Mouse (Mus musculus) large intestine, adult 2 months (tissue): Measurements from ENCODE around the gene Dyrk1b. TPM values are rescaled to one million over a fixed set of nuclear protein-coding genes. Genes with fewer than 3 reads are reported as not detected.

Experiments
- polyA plus RNA-seq: library from polyadenylated mRNA; depleted of rRNA; stranded (reverse); fragments of >200 nt; gene quantifications from 2 replicates; pipeline ENCODE4 v1.2.3, GENCODE M21; 2012; rRNA removed

The Dyrk1b gene
- polyA plus RNA-seq, 1 experiment, result 11.3 TPM

Other genes with a start within 250 kb of the Dyrk1b start
- gene Zfp780b, start 200.3 kb upstream of the Dyrk1b start, polyA plus RNA-seq, result 1.2 and 1.5 TPM in 2 replicates
- 0.33 and 0.36 TPM in 2 replicates for gene Zfp850, start 165.4 kb upstream of the Dyrk1b start, polyA plus RNA-seq
- gene Psmc4, start 129.4 kb upstream of the Dyrk1b start, polyA plus RNA-seq, result 124 and 133 TPM in 2 replicates
- gene Fcgbp, start 108.2 kb upstream of the Dyrk1b start, polyA plus RNA-seq, result 2,978 and 3,484 TPM in 2 replicates
- gene 9530053A07Rik, start 50.0 kb upstream of the Dyrk1b start, polyA plus RNA-seq, result 0.25 and 0.48 TPM in 2 replicates
- 58.2 and 60.1 TPM in 2 replicates for gene Fbl, start 9.8 kb upstream of the Dyrk1b start, polyA plus RNA-seq
- 0.89 and 1.2 TPM in 2 replicates for gene Eid2, start 88.4 kb downstream of the Dyrk1b start, polyA plus RNA-seq
- 1.9 and 2.9 TPM in 2 replicates for gene Eid2b, start 98.3 kb downstream of the Dyrk1b start, polyA plus RNA-seq
- not detected in 2 replicates for gene Selenov, start 111.7 kb downstream of the Dyrk1b start, polyA plus RNA-seq
- 0.41 and 0.55 TPM in 2 replicates for gene Dll3, start 122.8 kb downstream of the Dyrk1b start, polyA plus RNA-seq
- 96.5 and 103 TPM in 2 replicates for gene Timm50, start 132.6 kb downstream of the Dyrk1b start, polyA plus RNA-seq
- 67.7 and 84.2 TPM in 2 replicates for gene Supt5, start 159.3 kb downstream of the Dyrk1b start, polyA plus RNA-seq
- 1,007 and 1,073 TPM in 2 replicates for gene Rps16, start 171.2 kb downstream of the Dyrk1b start, polyA plus RNA-seq
- 20.4 and 27.5 TPM in 2 replicates for gene Plekhg2, start 193.1 kb downstream of the Dyrk1b start, polyA plus RNA-seq
- 83.2 and 119 TPM in 2 replicates for gene Zfp36, start 200.8 kb downstream of the Dyrk1b start, polyA plus RNA-seq
- gene Med29, start 213.2 kb downstream of the Dyrk1b start, polyA plus RNA-seq, result 50.4 and 52.9 TPM in 2 replicates
- 41.4 and 54.7 TPM in 2 replicates for gene Paf1, start 213.5 kb downstream of the Dyrk1b start, polyA plus RNA-seq